Mouse (Mus musculus): Measurements from ENCODE around the gene Crybb3. TPM values are rescaled to one million over a fixed set of nuclear protein-coding genes. Genes with fewer than 3 reads are reported as not detected.

Gene Crybb3
- polyA plus RNA-seq, 1 experiment from 2014 or later = 1.2 TPM

GRCm38 (mm10) chr5:113040776-113041175 is 40.6 kb downstream of the Crybb3 start:
- Histone ChIP-seq H3K36me3 (no peaks in the 10 kb centered on the region), H3K4me1 (peaks cover 25% of the 10 kb centered on the region), H3K4me2 (no peak overlapping the region), H3K4me3 (replicated peaks) (no peak overlapping the region), H3K27me3 (no peaks in the 10 kb centered on the region), H3K9me3 (replicated peaks) (no peaks in the 10 kb centered on the region), H3K27ac (peak overlapping the region; percentile 20; the same call in 1 of the 2 replicates), H3K9ac (no peak overlapping the region)
- no peak for ATAC-seq (replicated peaks; ENCODE audit: low FRiP score)
- 53% methylated on average over 6 of the region's 6 CpGs for WGBS

- Histone ChIP-seq H3K27ac (no peak overlapping the region), H3K4me2 (no peak overlapping the region), H3K4me3 (replicated peaks) (no peak overlapping the region), H3K4me1 (peaks cover 36% of the 10 kb centered on the region), H3K9me3 (replicated peaks) (no peaks in the 10 kb centered on the region), H3K9ac (no peak overlapping the region), H3K36me3 (no peaks in the 10 kb centered on the region), H3K27me3 (no peaks in the 10 kb centered on the region)
- no peak for ATAC-seq (replicated peaks; ENCODE audit: low FRiP score)
- WGBS = 83% methylated on average over 6 of the region's 6 CpGs
Measured at GRCm38 (mm10) chr5:113038601-113039000, 42.8 kb downstream of the Crybb3 start.

GRCm38 (mm10) chr5:113035094-113036047 is 46.0 kb downstream of the Crybb3 start:
- no peak for ATAC-seq (replicated peaks; ENCODE audit: low FRiP score)
- no peak overlapping the region for H3K4me2 ChIP-seq

GRCm38 (mm10) chr5:113031201-113031754 is 50.1 kb downstream of the Crybb3 start:
- Histone ChIP-seq H3K4me2 (no peak overlapping the region), H3K9me3 (replicated peaks) (no peaks in the 10 kb centered on the region), H3K4me1 (peaks cover 13% of the 10 kb centered on the region), H3K4me3 (replicated peaks) (no peak overlapping the region), H3K27ac (no peak overlapping the region), H3K36me3 (no peaks in the 10 kb centered on the region), H3K9ac (no peak overlapping the region), H3K27me3 (no peaks in the 10 kb centered on the region)
- 69% methylated on average over 15 of the region's 15 CpGs for WGBS
- ATAC-seq (replicated peaks; ENCODE audit: low FRiP score) = no peak

More at GRCm38 (mm10) chr5:113035094-113036047, 46.0 kb downstream of the Crybb3 start:
- H3K9ac ChIP-seq = no peak overlapping the region
- peaks cover 13% of the 10 kb centered on the region for H3K4me1 ChIP-seq
- 0 out of 2 replicates have a peak overlapping the region, but pooled peaks have one; percentile 1 for H3K27ac ChIP-seq
- WGBS = 41% methylated on average over 10 of the region's 10 CpGs
- H3K4me3 ChIP-seq (replicated peaks) = no peak overlapping the region
- H3K9me3 ChIP-seq (replicated peaks) = no peaks in the 10 kb centered on the region
- no peaks in the 10 kb centered on the region for H3K27me3 ChIP-seq
- no peaks in the 10 kb centered on the region for H3K36me3 ChIP-seq

GRCm38 (mm10) chr5:113030082-113030481 is 51.3 kb downstream of the Crybb3 start:
- Histone ChIP-seq H3K9ac (no peak overlapping the region), H3K4me2 (no peak overlapping the region), H3K36me3 (no peaks in the 10 kb centered on the region), H3K27me3 (no peaks in the 10 kb centered on the region), H3K4me1 (0 out of 2 replicates have a peak, but pooled peaks cover 11% of the 10 kb centered on the region), H3K4me3 (replicated peaks) (no peak overlapping the region), H3K27ac (no peak overlapping the region), H3K9me3 (replicated peaks) (no peaks in the 10 kb centered on the region)
- no peak for ATAC-seq (replicated peaks; ENCODE audit: low FRiP score)
- 59% methylated on average over 3 of the region's 3 CpGs for WGBS

- Histone ChIP-seq H3K4me3 (replicated peaks) (no peak overlapping the region), H3K9me3 (replicated peaks) (no peaks in the 10 kb centered on the region), H3K27me3 (no peaks in the 10 kb centered on the region), H3K9ac (no peak overlapping the region), H3K27ac (no peak overlapping the region), H3K4me2 (no peak overlapping the region), H3K4me1 (peaks cover 17% of the 10 kb centered on the region), H3K36me3 (no peaks in the 10 kb centered on the region)
- 75% methylated on average over 5 of the region's 5 CpGs for WGBS
- no peak for ATAC-seq (replicated peaks; ENCODE audit: low FRiP score)
Measured at GRCm38 (mm10) chr5:113026706-113027105, 54.7 kb downstream of the Crybb3 start.

Other genes starting within 250 kb of the Crybb3 start
- gene Myo18b, start 185.2 kb downstream of the Crybb3 start, polyA plus RNA-seq (2015; fragmentation: Nextera tagmentation; extraction: Ambion mirVana) = 0.22 and 0.69 TPM in 2 replicates
- gene Grk3, start 65.8 kb downstream of the Crybb3 start, polyA plus RNA-seq (2015; fragmentation: Nextera tagmentation; extraction: Ambion mirVana) = 10.1 and 11.9 TPM in 2 replicates
- not detected in 2 replicates for gene Crybb2, start 11.5 kb downstream of the Crybb3 start, polyA plus RNA-seq (2015; fragmentation: Nextera tagmentation; extraction: Ambion mirVana)
- 7.0 and 7.5 TPM in 2 replicates for gene 2900026A02Rik, start 139.7 kb upstream of the Crybb3 start, polyA plus RNA-seq (2015; fragmentation: Nextera tagmentation; extraction: Ambion mirVana)
- gene Tmem211, start 145.3 kb upstream of the Crybb3 start, polyA plus RNA-seq (2015; fragmentation: Nextera tagmentation; extraction: Ambion mirVana) = 0.19 TPM in 1 of 2 replicates, not detected in the other
- 6.3 and 6.4 TPM in 2 replicates for gene Sgsm1, start 229.2 kb upstream of the Crybb3 start, polyA plus RNA-seq (2015; fragmentation: Nextera tagmentation; extraction: Ambion mirVana)